Mouse (Mus musculus) forebrain, embryonic 13.5 days (tissue): ENCODE results near the gene Tcte2. TPM values are rescaled to one million over a fixed set of nuclear protein-coding genes. Genes with fewer than 3 reads are reported as not detected.

ENCODE experiments used
- ATAC-seq: fragments of 200-750 bp; cut with Nextera tagmentation; 2 replicates; pipeline ENCODE4 v1.8.0; 2017
- H3K27ac ChIP-seq: fragments of 300-500 bp; sonication (generic); 2 replicates; pipeline ENCODE4 v1.5.1; 2015; ENCODE audit warnings: inconsistent platforms, mild to moderate bottlenecking, moderate library complexity
- H3K27me3 ChIP-seq: fragments of 300-500 bp; sonication (generic); 2 replicates; pipeline ENCODE4 v1.6.1; 2015; ENCODE audit warnings: mild to moderate bottlenecking, inconsistent platforms
- H3K36me3 ChIP-seq: fragments of 300-500 bp; sonication (generic); 2 replicates; pipeline ENCODE4 v1.6.1; 2015; ENCODE audit warnings: mild to moderate bottlenecking, inconsistent platforms; ENCODE audit not compliant: poor library complexity, severe bottlenecking
- H3K4me1 ChIP-seq: fragments of 300-500 bp; sonication (generic); 2 replicates; pipeline ENCODE4 v1.6.1; 2015; ENCODE audit warnings: inconsistent platforms
- H3K4me2 ChIP-seq: fragments of 300-500 bp; sonication (generic); 2 replicates; pipeline ENCODE4 v1.6.1; 2015; ENCODE audit warnings: inconsistent platforms, mild to moderate bottlenecking, moderate library complexity
- H3K4me3 ChIP-seq: fragments of 300-500 bp; sonication (generic); 2 replicates; pipeline ENCODE4 v1.5.1; 2015; ENCODE audit warnings: mild to moderate bottlenecking, inconsistent platforms
- H3K9ac ChIP-seq: fragments of 300-500 bp; sonication (generic); 2 replicates; pipeline ENCODE4 v1.6.1; 2015; ENCODE audit warnings: mild to moderate bottlenecking, inconsistent platforms
- H3K9me3 ChIP-seq: fragments of 300-500 bp; sonication (generic); replicated peaks from 2 replicates; pipeline ENCODE4 v1.6.1; 2016; ENCODE audit warnings: inconsistent platforms
- WGBS: fragments of 180-500 bp; shearing (Covaris S2); methylation state at CpG from one replicate; pipeline ENCODE4 v1.1.7; 2015; 5-methylcytosine and 5-hydroxymethylcytosine counted together
- polyA plus RNA-seq: library from polyadenylated mRNA; unstranded; fragments of >200 nt; fragmentation: Nextera tagmentation; extraction: Ambion mirVana; gene quantifications from 2 replicates; pipeline ENCODE4 v1.2.1, GENCODE M21; 2015

The Tcte2 gene
- polyA plus RNA-seq, 1 experiment from 2014 or later = 19.2 TPM

GRCm38 (mm10) chr17:13695211-13695610, 66.4 kb downstream of the Tcte2 start:
- 100% methylated on average over 2 of the region's 2 CpGs for WGBS
- H3K36me3 ChIP-seq = no peaks in the 10 kb centered on the region
- H3K4me2 ChIP-seq = no peak overlapping the region
- no peaks in the 10 kb centered on the region for H3K9me3 ChIP-seq
- H3K27ac ChIP-seq = no peak overlapping the region
- no peak overlapping the region for H3K9ac ChIP-seq
- ATAC-seq = no peak
- H3K27me3 ChIP-seq = no peaks in the 10 kb centered on the region
- H3K4me3 ChIP-seq = no peak overlapping the region
- peaks cover 7% of the 10 kb centered on the region for H3K4me1 ChIP-seq

- H3K27me3 ChIP-seq = no peaks in the 10 kb centered on the region
- no peaks in the 10 kb centered on the region for H3K36me3 ChIP-seq
- H3K9ac ChIP-seq = no peak overlapping the region
- H3K4me2 ChIP-seq = no peak overlapping the region
- H3K4me3 ChIP-seq = no peak overlapping the region
- 89% methylated on average over 1 of the region's 1 CpGs for WGBS
- no peaks in the 10 kb centered on the region for H3K4me1 ChIP-seq
- no peak overlapping the region for H3K27ac ChIP-seq
- no peak for ATAC-seq
- no peaks in the 10 kb centered on the region for H3K9me3 ChIP-seq
Observed at GRCm38 (mm10) chr17:13694181-13694580, 67.4 kb downstream of the Tcte2 start.

- ATAC-seq = no peak
- 69% methylated on average over 1 of the region's 1 CpGs for WGBS
- H3K36me3 ChIP-seq = no peaks in the 10 kb centered on the region
- no peak overlapping the region for H3K4me3 ChIP-seq
- H3K27ac ChIP-seq = no peak overlapping the region
- H3K9me3 ChIP-seq = no peaks in the 10 kb centered on the region
- no peak overlapping the region for H3K9ac ChIP-seq
- peaks cover 21% of the 10 kb centered on the region for H3K4me1 ChIP-seq
- no peak overlapping the region for H3K4me2 ChIP-seq
- no peaks in the 10 kb centered on the region for H3K27me3 ChIP-seq
Observed at GRCm38 (mm10) chr17:13687656-13688055, 74.0 kb downstream of the Tcte2 start.

- Histone ChIP-seq H3K4me3 (no peak overlapping the region), H3K27ac (no peak overlapping the region), H3K36me3 (no peaks in the 10 kb centered on the region), H3K4me2 (no peak overlapping the region), H3K4me1 (peaks cover 27% of the 10 kb centered on the region), H3K27me3 (no peaks in the 10 kb centered on the region), H3K9me3 (no peaks in the 10 kb centered on the region), H3K9ac (no peak overlapping the region)
- WGBS = 50% methylated on average over 4 of the region's 4 CpGs
- ATAC-seq = no peak
Observed at GRCm38 (mm10) chr17:13687086-13687485, 74.5 kb downstream of the Tcte2 start.

GRCm38 (mm10) chr17:13685621-13686020, 76.0 kb downstream of the Tcte2 start:
- Histone ChIP-seq H3K9me3 (no peaks in the 10 kb centered on the region), H3K27me3 (no peaks in the 10 kb centered on the region), H3K36me3 (no peaks in the 10 kb centered on the region), H3K4me1 (peaks cover 34% of the 10 kb centered on the region), H3K4me2 (no peak overlapping the region), H3K9ac (no peak overlapping the region), H3K27ac (no peak overlapping the region), H3K4me3 (no peak overlapping the region)
- no peak for ATAC-seq
- 91% methylated on average over 3 of the region's 3 CpGs for WGBS

- no peak overlapping the region for H3K27ac ChIP-seq
- no peaks in the 10 kb centered on the region for H3K27me3 ChIP-seq
- peaks cover 45% of the 10 kb centered on the region for H3K4me1 ChIP-seq
- no peak for ATAC-seq
- H3K36me3 ChIP-seq = no peaks in the 10 kb centered on the region
- 66% methylated on average over 7 of the region's 7 CpGs for WGBS
- no peak overlapping the region for H3K4me3 ChIP-seq
- H3K9me3 ChIP-seq = no peaks in the 10 kb centered on the region
- no peak overlapping the region for H3K9ac ChIP-seq
- no peak overlapping the region for H3K4me2 ChIP-seq
Observed at GRCm38 (mm10) chr17:13684256-13684655, 77.4 kb downstream of the Tcte2 start.

- peak overlapping the region; percentile 61 for H3K9ac ChIP-seq
- H3K27ac ChIP-seq = peak overlapping the region; percentile 75
- H3K36me3 ChIP-seq = no peaks in the 10 kb centered on the region
- H3K4me3 ChIP-seq = peak overlapping the region; percentile 30
- peak; percentile 52 for ATAC-seq
- H3K4me1 ChIP-seq = peaks cover 45% of the 10 kb centered on the region
- 10% methylated on average over 15 of the region's 15 CpGs for WGBS
- no peaks in the 10 kb centered on the region for H3K27me3 ChIP-seq
- no peaks in the 10 kb centered on the region for H3K9me3 ChIP-seq
- peak overlapping the region; percentile 47 for H3K4me2 ChIP-seq
Observed at GRCm38 (mm10) chr17:13683411-13684174, 78.0 kb downstream of the Tcte2 start.

GRCm38 (mm10) chr17:13683027-13683410, 78.6 kb downstream of the Tcte2 start:
- 23% methylated on average over 4 of the region's 4 CpGs for WGBS
- peak overlapping the region; percentile 75 for H3K27ac ChIP-seq
- no peak for ATAC-seq
- no peaks in the 10 kb centered on the region for H3K36me3 ChIP-seq
- peaks cover 49% of the 10 kb centered on the region for H3K4me1 ChIP-seq
- H3K27me3 ChIP-seq = no peaks in the 10 kb centered on the region
- peak overlapping the region; percentile 61 for H3K9ac ChIP-seq
- H3K4me2 ChIP-seq = peak overlapping the region; percentile 47
- peak overlapping the region; percentile 30 for H3K4me3 ChIP-seq
- H3K9me3 ChIP-seq = no peaks in the 10 kb centered on the region

GRCm38 (mm10) chr17:13682378-13683026, 79.1 kb downstream of the Tcte2 start:
- peak overlapping the region; percentile 30 for H3K4me3 ChIP-seq
- no peaks in the 10 kb centered on the region for H3K36me3 ChIP-seq
- peak overlapping the region; percentile 47 for H3K4me2 ChIP-seq
- WGBS = 54% methylated on average over 9 of the region's 9 CpGs
- H3K9ac ChIP-seq = peak overlapping the region; percentile 61
- H3K9me3 ChIP-seq = no peaks in the 10 kb centered on the region
- no peaks in the 10 kb centered on the region for H3K27me3 ChIP-seq
- no peak for ATAC-seq
- peak overlapping the region; percentile 75 for H3K27ac ChIP-seq
- peaks cover 52% of the 10 kb centered on the region for H3K4me1 ChIP-seq

GRCm38 (mm10) chr17:13681686-13682085, 79.9 kb downstream of the Tcte2 start:
- H3K4me1 ChIP-seq = peaks cover 54% of the 10 kb centered on the region
- peak overlapping the region; percentile 47; the same call in 1 of the 2 replicates for H3K4me2 ChIP-seq
- no peaks in the 10 kb centered on the region for H3K9me3 ChIP-seq

GRCm38 (mm10) chr17:13681126-13681525, 80.5 kb downstream of the Tcte2 start:
- H3K27ac ChIP-seq = peak overlapping the region; percentile 76
- no peak overlapping the region for H3K4me3 ChIP-seq

More at GRCm38 (mm10) chr17:13681686-13682085, 79.9 kb downstream of the Tcte2 start:
- H3K36me3 ChIP-seq = no peaks in the 10 kb centered on the region
- peak overlapping the region; percentile 76; the same call in 1 of the 2 replicates for H3K27ac ChIP-seq
- ATAC-seq = no peak
- no peaks in the 10 kb centered on the region for H3K27me3 ChIP-seq
- no peak overlapping the region for H3K9ac ChIP-seq
- WGBS = 98% methylated on average over 4 of the region's 6 CpGs
- H3K4me3 ChIP-seq = no peak overlapping the region

GRCm38 (mm10) chr17:13680318-13680717, 81.3 kb downstream of the Tcte2 start:
- H3K27ac ChIP-seq = peak overlapping the region; percentile 76
- ATAC-seq = no peak

More at GRCm38 (mm10) chr17:13681126-13681525, 80.5 kb downstream of the Tcte2 start:
- H3K4me1 ChIP-seq = peaks cover 54% of the 10 kb centered on the region
- H3K4me2 ChIP-seq = no peak overlapping the region
- peak; percentile 81 for ATAC-seq
- no peaks in the 10 kb centered on the region for H3K27me3 ChIP-seq
- H3K36me3 ChIP-seq = no peaks in the 10 kb centered on the region
- 53% methylated on average over 6 of the region's 6 CpGs for WGBS
- H3K9ac ChIP-seq = no peak overlapping the region
- H3K9me3 ChIP-seq = no peaks in the 10 kb centered on the region

More at GRCm38 (mm10) chr17:13680318-13680717, 81.3 kb downstream of the Tcte2 start:
- WGBS = 62% methylated on average over 4 of the region's 4 CpGs
- no peaks in the 10 kb centered on the region for H3K9me3 ChIP-seq
- H3K27me3 ChIP-seq = no peaks in the 10 kb centered on the region
- H3K36me3 ChIP-seq = no peaks in the 10 kb centered on the region
- H3K4me1 ChIP-seq = peaks cover 54% of the 10 kb centered on the region
- no peak overlapping the region for H3K9ac ChIP-seq
- no peak overlapping the region for H3K4me2 ChIP-seq
- H3K4me3 ChIP-seq = no peak overlapping the region
